Mouse (Mus musculus): ENCODE measurements around the gene Slc22a18. TPM values are rescaled to one million over a fixed set of nuclear protein-coding genes. Genes with fewer than 3 reads are reported as not detected.

Gene Slc22a18
- 4.4 and 4.7 TPM in 2 replicates for polyA plus RNA-seq (2014; fragmentation: Nextera tagmentation; extraction: Ambion mirVana)

DNA sequence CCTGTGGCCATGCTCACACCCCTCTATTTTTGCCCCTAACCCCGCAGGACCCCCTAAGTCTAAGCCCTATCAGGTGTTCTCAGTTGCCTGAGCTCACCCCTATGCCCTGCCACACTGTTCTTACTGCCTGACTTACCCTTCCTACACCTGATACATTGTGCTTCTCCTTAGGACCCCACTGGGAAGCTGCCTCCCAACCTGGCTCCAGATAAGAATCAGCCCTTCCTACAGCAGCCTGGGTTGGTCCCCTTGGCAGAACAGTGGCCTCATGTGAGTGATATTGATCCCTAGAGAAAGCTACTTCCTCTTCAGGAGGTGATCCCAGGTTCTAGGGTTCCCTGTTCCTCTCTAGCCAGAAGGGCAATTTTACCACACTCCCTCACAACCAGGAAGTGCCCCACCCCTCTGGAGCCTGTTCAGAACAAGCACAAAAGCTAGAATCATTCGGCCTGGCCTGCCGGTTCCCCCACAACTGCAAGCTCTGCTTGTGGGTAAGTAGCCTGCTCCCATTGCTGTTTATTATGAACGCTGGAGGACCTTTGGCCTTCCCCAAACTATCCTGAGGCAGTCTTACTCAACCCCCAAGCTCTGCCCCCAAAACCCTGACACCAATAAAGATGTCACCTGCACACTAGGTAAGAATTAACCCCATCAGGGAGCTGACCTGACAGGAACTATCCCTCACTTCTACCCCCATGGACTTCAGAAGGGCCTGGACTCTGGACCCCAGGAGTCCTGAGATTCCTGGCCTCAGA, at the start of gene Slc22a18:
TSS of gene Slc22a18 (plus strand) at position 390 of the 755 bp plus-strand sequence.
- H3K36me3 ChIP-seq (ENCODE audit: control insufficient read depth, insufficient read depth, low read length) = no peaks in the 10 kb centered on the region

DNA sequence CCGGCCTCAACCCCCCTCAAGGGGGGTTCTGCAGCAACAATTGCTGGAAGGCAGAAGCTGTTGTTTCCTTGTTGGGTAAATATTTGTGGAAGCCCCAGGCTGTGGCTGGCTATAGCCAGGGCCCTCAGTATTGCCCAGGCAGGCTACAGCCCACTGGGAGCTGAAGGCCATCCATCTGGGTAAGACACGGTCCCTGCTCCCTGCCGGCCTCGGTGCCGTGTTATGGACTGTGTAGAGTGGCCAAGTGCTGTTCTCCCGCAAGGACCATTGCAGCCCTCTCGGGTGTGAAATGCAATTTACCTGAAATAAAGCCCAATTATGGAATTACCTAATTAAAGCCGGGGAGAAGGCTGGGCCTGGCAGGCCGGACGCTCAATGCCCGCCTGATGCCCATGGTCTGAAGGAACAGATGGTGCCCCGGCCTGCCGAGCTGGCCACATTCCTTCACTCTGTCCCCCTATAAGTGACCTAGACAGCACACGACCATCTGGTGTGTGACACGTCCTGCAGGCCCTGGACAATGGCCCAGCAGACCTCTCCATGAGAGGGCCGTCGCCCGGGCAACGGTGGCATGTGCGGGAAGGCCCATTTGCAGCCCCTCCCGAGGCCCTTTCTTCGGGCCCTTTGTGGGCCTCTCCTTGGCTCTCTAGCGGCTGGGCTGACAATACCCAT, 45.3 kb upstream of the Slc22a18 start:
- 0 out of 2 replicates have a peak, but pooled peaks have one; percentile 40 for ATAC-seq (ENCODE audit: low FRiP score, low TSS enrichment)
- WGBS = 40% methylated on average over 23 of the region's 23 CpGs
- H3K27me3 ChIP-seq (ENCODE audit: control insufficient read depth, insufficient read depth, low read length) = no peaks in the 10 kb centered on the region
- H3K36me3 ChIP-seq (ENCODE audit: control insufficient read depth, insufficient read depth, low read length) = no peaks in the 10 kb centered on the region
- H3K27ac ChIP-seq (ENCODE audit: low read depth, low read length) = no peak overlapping the region
- H3K4me3 ChIP-seq (ENCODE audit: low read length) = no peak overlapping the region
- no peak overlapping the region for H3K4me2 ChIP-seq (replicated peaks; ENCODE audit: low read depth, low read length)
- no peak overlapping the region for H3K9ac ChIP-seq (ENCODE audit: low read depth, low read length)
- H3K4me1 ChIP-seq (ENCODE audit: control insufficient read depth, insufficient read depth, low read length) = peaks cover 4% of the 10 kb centered on the region; the same call in 1 of the 2 replicates
- H3K9me3 ChIP-seq (ENCODE audit: control insufficient read depth, low read length) = no peaks in the 10 kb centered on the region

More for the DNA sequence above, at the start of gene Slc22a18:
- H3K4me3 ChIP-seq (ENCODE audit: low read length) = peak within 1 kb of the TSS; percentile 18; the same call in 1 of the 2 replicates
- WGBS = 35% methylated on average over 4 of the region's 4 CpGs
- H3K27ac ChIP-seq (ENCODE audit: low read depth, low read length) = no peak within 1 kb of the TSS
- no peaks in the 10 kb centered on the region for H3K27me3 ChIP-seq (ENCODE audit: control insufficient read depth, insufficient read depth, low read length)
- peak within 1 kb of the TSS; percentile 40 for H3K9ac ChIP-seq (ENCODE audit: low read depth, low read length)
- no peak for ATAC-seq (ENCODE audit: low FRiP score, low TSS enrichment)
- H3K9me3 ChIP-seq (ENCODE audit: control insufficient read depth, low read length) = no peaks in the 10 kb centered on the region
- no peaks in the 10 kb centered on the region for H3K4me1 ChIP-seq (ENCODE audit: control insufficient read depth, insufficient read depth, low read length)
- H3K4me2 ChIP-seq (replicated peaks; ENCODE audit: low read depth, low read length) = peak within 1 kb of the TSS; percentile 10; the same call in 1 of the 2 replicates

DNA sequence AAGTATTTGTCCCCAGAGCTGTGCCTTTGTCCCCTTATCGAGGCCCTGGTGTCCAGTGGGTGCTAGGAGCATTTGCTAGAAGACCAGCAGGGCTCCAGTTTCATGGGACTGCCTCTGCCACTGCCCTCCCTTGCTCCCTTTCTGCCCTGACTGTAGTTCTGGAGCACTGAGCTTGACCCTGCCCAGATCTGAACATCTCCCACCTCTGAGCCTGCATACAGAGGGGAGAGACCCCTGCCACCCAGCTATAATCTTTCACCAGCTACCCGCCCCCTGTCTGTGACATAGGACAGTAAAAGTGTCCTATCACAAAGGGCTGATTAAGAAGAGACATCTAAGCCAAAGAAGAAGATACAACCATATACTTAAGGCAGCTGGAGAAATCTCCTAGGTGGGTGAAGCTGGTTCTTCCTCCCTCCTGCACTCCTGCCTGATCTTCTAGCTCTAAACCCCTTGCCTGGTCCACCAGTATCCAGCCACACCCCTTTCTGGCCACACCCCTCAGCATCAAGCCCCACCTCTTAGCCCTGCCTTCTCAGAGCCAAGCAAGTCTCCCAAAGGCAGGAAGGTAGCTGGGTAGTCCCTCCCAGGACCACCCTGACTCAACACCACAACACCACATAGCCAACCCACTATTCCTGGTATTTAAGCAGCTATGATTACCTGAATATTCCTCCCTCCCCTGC, 44.6 kb upstream of the Slc22a18 start:
- H3K27me3 ChIP-seq (ENCODE audit: control insufficient read depth, insufficient read depth, low read length) = no peaks in the 10 kb centered on the region
- no peak overlapping the region for H3K4me3 ChIP-seq (ENCODE audit: low read length)
- H3K36me3 ChIP-seq (ENCODE audit: control insufficient read depth, insufficient read depth, low read length) = no peaks in the 10 kb centered on the region
- ATAC-seq (ENCODE audit: low FRiP score, low TSS enrichment) = no peak
- WGBS = 56% methylated on average over 2 of the region's 2 CpGs
- no peak overlapping the region for H3K9ac ChIP-seq (ENCODE audit: low read depth, low read length)
- H3K4me1 ChIP-seq (ENCODE audit: control insufficient read depth, insufficient read depth, low read length) = peaks cover 4% of the 10 kb centered on the region; the same call in 1 of the 2 replicates
- no peaks in the 10 kb centered on the region for H3K9me3 ChIP-seq (ENCODE audit: control insufficient read depth, low read length)
- no peak overlapping the region for H3K27ac ChIP-seq (ENCODE audit: low read depth, low read length)
- H3K4me2 ChIP-seq (replicated peaks; ENCODE audit: low read depth, low read length) = no peak overlapping the region

GRCm38 (mm10) chr7:143432631-143433030, 40.9 kb upstream of the Slc22a18 start:
- H3K4me3 ChIP-seq (ENCODE audit: low read length) = no peak overlapping the region
- no peak overlapping the region for H3K4me2 ChIP-seq (replicated peaks; ENCODE audit: low read depth, low read length)
- H3K27me3 ChIP-seq (ENCODE audit: control insufficient read depth, insufficient read depth, low read length) = no peaks in the 10 kb centered on the region
- H3K36me3 ChIP-seq (ENCODE audit: control insufficient read depth, insufficient read depth, low read length) = no peaks in the 10 kb centered on the region
- no peak for ATAC-seq (ENCODE audit: low FRiP score, low TSS enrichment)
- H3K4me1 ChIP-seq (ENCODE audit: control insufficient read depth, insufficient read depth, low read length) = peaks cover 7% of the 10 kb centered on the region; the same call in 1 of the 2 replicates
- H3K27ac ChIP-seq (ENCODE audit: low read depth, low read length) = no peak overlapping the region
- H3K9ac ChIP-seq (ENCODE audit: low read depth, low read length) = no peak overlapping the region
- WGBS = 86% methylated on average over 1 of the region's 1 CpGs
- H3K9me3 ChIP-seq (ENCODE audit: control insufficient read depth, low read length) = no peaks in the 10 kb centered on the region

GRCm38 (mm10) chr7:143433331-143433730, 40.2 kb upstream of the Slc22a18 start:
- ATAC-seq (ENCODE audit: low FRiP score, low TSS enrichment) = no peak
- no peak overlapping the region for H3K27ac ChIP-seq (ENCODE audit: low read depth, low read length)
- H3K4me2 ChIP-seq (replicated peaks; ENCODE audit: low read depth, low read length) = no peak overlapping the region
- no peaks in the 10 kb centered on the region for H3K27me3 ChIP-seq (ENCODE audit: control insufficient read depth, insufficient read depth, low read length)
- H3K9me3 ChIP-seq (ENCODE audit: control insufficient read depth, low read length) = no peaks in the 10 kb centered on the region
- 50% methylated on average over 7 of the region's 7 CpGs for WGBS
- no peak overlapping the region for H3K4me3 ChIP-seq (ENCODE audit: low read length)
- no peak overlapping the region for H3K9ac ChIP-seq (ENCODE audit: low read depth, low read length)
- no peaks in the 10 kb centered on the region for H3K36me3 ChIP-seq (ENCODE audit: control insufficient read depth, insufficient read depth, low read length)
- H3K4me1 ChIP-seq (ENCODE audit: control insufficient read depth, insufficient read depth, low read length) = peaks cover 9% of the 10 kb centered on the region; the same call in 1 of the 2 replicates

GRCm38 (mm10) chr7:143437231-143437893, 36.2 kb upstream of the Slc22a18 start:
- ATAC-seq (ENCODE audit: low FRiP score, low TSS enrichment) = peak; percentile 51
- H3K4me2 ChIP-seq (replicated peaks; ENCODE audit: low read depth, low read length) = peak overlapping the region; percentile 97
- H3K27ac ChIP-seq (ENCODE audit: low read depth, low read length) = no peak overlapping the region
- H3K27me3 ChIP-seq (ENCODE audit: control insufficient read depth, insufficient read depth, low read length) = no peaks in the 10 kb centered on the region
- H3K36me3 ChIP-seq (ENCODE audit: control insufficient read depth, insufficient read depth, low read length) = no peaks in the 10 kb centered on the region
- WGBS = 20% methylated on average over 17 of the region's 18 CpGs
- H3K4me3 ChIP-seq (ENCODE audit: low read length) = peak overlapping the region; percentile 49
- H3K9ac ChIP-seq (ENCODE audit: low read depth, low read length) = peak overlapping the region; percentile 77
- no peaks in the 10 kb centered on the region for H3K9me3 ChIP-seq (ENCODE audit: control insufficient read depth, low read length)
- H3K4me1 ChIP-seq (ENCODE audit: control insufficient read depth, insufficient read depth, low read length) = peaks cover 10% of the 10 kb centered on the region

DNA sequence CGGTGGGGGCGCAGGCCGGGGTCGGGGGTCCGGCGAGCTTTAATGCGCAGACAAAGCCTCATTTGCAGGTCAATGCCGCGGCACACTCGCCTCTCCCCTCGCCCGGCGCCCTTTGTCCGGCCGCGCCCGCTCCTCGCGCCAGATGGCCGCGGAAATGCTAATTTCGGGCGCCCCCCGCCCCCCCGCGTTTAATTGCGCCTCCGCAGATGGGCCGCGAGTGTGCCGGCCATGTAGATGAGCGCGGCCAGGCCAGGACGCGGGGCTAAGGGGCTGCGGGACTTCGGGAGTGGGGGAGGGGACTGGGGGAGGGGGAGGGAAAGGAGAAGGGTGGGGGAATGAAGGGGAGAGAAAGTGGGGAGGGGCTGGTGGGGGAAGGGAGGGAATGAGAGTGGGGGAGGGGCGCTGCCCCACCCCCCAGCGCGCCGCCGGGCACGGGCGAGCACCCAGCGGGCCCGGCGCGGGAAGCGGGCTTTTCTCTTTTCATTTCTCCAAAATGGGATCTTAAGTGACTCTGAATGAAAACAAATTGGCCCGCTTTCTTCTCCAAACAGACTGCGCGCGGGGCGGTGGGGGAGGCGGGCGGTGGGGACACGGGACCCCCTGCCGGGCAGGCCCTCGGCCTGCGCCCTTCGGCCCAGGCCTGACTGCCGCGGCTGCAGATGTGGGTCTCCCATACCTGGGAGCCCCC, 35.5 kb upstream of the Slc22a18 start:
- no peaks in the 10 kb centered on the region for H3K36me3 ChIP-seq (ENCODE audit: control insufficient read depth, insufficient read depth, low read length)
- H3K9ac ChIP-seq (ENCODE audit: low read depth, low read length) = peak overlapping the region; percentile 77
- H3K4me2 ChIP-seq (replicated peaks; ENCODE audit: low read depth, low read length) = peak overlapping the region; percentile 97
- 1% methylated on average over 50 of the region's 63 CpGs for WGBS
- ATAC-seq (ENCODE audit: low FRiP score, low TSS enrichment) = peak; percentile 66
- H3K9me3 ChIP-seq (ENCODE audit: control insufficient read depth, low read length) = no peaks in the 10 kb centered on the region
- H3K4me1 ChIP-seq (ENCODE audit: control insufficient read depth, insufficient read depth, low read length) = peaks cover 10% of the 10 kb centered on the region
- H3K27me3 ChIP-seq (ENCODE audit: control insufficient read depth, insufficient read depth, low read length) = peaks cover 4% of the 10 kb centered on the region; the same call in 1 of the 2 replicates
- H3K27ac ChIP-seq (ENCODE audit: low read depth, low read length) = no peak overlapping the region
- peak overlapping the region; percentile 49 for H3K4me3 ChIP-seq (ENCODE audit: low read length)

DNA sequence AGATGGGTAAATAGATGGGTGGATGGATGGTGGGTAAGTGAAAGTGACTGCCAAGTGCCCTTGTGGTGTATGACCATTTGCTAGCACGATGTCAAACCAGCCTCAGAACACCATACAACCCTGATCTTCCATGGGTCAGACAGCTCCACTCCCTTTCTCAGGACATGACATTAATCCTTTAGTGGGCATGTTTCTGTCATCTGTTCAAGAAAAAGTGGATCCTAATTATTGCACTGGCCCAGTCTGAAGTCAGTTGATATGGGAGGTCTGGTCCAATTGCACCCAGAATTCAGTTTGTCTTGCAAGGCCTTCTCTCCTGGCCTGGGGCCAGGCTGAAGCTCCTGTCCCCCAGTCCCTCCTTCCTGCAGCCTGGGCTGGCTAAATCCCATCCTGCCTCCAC, 34.6 kb upstream of the Slc22a18 start:
- H3K9ac ChIP-seq (ENCODE audit: low read depth, low read length) = no peak overlapping the region
- WGBS = 64% methylated on average over 1 of the region's 1 CpGs
- no peaks in the 10 kb centered on the region for H3K36me3 ChIP-seq (ENCODE audit: control insufficient read depth, insufficient read depth, low read length)
- H3K4me3 ChIP-seq (ENCODE audit: low read length) = no peak overlapping the region
- no peaks in the 10 kb centered on the region for H3K9me3 ChIP-seq (ENCODE audit: control insufficient read depth, low read length)
- ATAC-seq (ENCODE audit: low FRiP score, low TSS enrichment) = no peak
- H3K4me2 ChIP-seq (replicated peaks; ENCODE audit: low read depth, low read length) = no peak overlapping the region
- peaks cover 10% of the 10 kb centered on the region for H3K4me1 ChIP-seq (ENCODE audit: control insufficient read depth, insufficient read depth, low read length)
- H3K27ac ChIP-seq (ENCODE audit: low read depth, low read length) = no peak overlapping the region
- peaks cover 9% of the 10 kb centered on the region; the same call in 1 of the 2 replicates for H3K27me3 ChIP-seq (ENCODE audit: control insufficient read depth, insufficient read depth, low read length)
